Mouse (Mus musculus): Measurements from ENCODE around the gene Psip1. TPM values are rescaled to one million over a fixed set of nuclear protein-coding genes. Genes with fewer than 3 reads are reported as not detected.

The Psip1 gene
- polyA plus RNA-seq, 1 experiment from 2014 or later: 313 TPM

- Histone ChIP-seq H3K4me3 (ENCODE audit: low read depth, low read length) (no peak overlapping the region), H3K27ac (replicated peaks; ENCODE audit: low read depth, low read length) (no peak overlapping the region), H3K36me3 (ENCODE audit: control insufficient read depth, insufficient read depth, low read length) (no peaks in the 10 kb centered on the region), H3K4me1 (ENCODE audit: control insufficient read depth, insufficient read depth, low read length) (no peaks in the 10 kb centered on the region), H3K9me3 (ENCODE audit: control insufficient read depth, low read length) (peaks cover 6% of the 10 kb centered on the region; the same call in 1 of the 2 replicates), H3K4me2 (ENCODE audit: low read depth, severe bottlenecking) (no peak overlapping the region), H3K27me3 (ENCODE audit: control insufficient read depth, insufficient read depth, low read length) (no peaks in the 10 kb centered on the region), H3K9ac (ENCODE audit: low read length) (no peak overlapping the region)
- 92% methylated on average over 6 of the region's 6 CpGs for WGBS
- no peak for ATAC-seq (ENCODE audit: insufficient number of reproducible peaks, low FRiP score, low TSS enrichment, low read depth)
- DNase-seq (ENCODE audit: low spot score): no peak
Measured at GRCm38 (mm10) chr4:83407688-83408087, 78.6 kb downstream of the Psip1 start.

Other genes starting within 250 kb of the Psip1 start
- gene Ttc39b, start 162.2 kb downstream of the Psip1 start, polyA plus RNA-seq (2014; fragmentation: Nextera tagmentation; extraction: Ambion mirVana): 2.2 and 2.4 TPM in 2 replicates
- 63.6 and 66.0 TPM in 2 replicates for gene Snapc3, start 68.7 kb downstream of the Psip1 start, polyA plus RNA-seq (2014; fragmentation: Nextera tagmentation; extraction: Ambion mirVana)
- gene Ccdc171, start 39.1 kb upstream of the Psip1 start, polyA plus RNA-seq (2014; fragmentation: Nextera tagmentation; extraction: Ambion mirVana): 5.2 and 5.9 TPM in 2 replicates